Mouse (Mus musculus) stomach, embryonic 16.5 days (tissue): ENCODE results near the gene Hes5. TPM values are rescaled to one million over a fixed set of nuclear protein-coding genes. Genes with fewer than 3 reads are reported as not detected.

ENCODE experiments used
- ATAC-seq: fragments of 200-750 bp; cut with Nextera tagmentation; 2 replicates; pipeline ENCODE4 v1.8.0; 2017; ENCODE audit warnings: moderate number of reproducible peaks, moderate TSS enrichment; ENCODE audit not compliant: insufficient read depth, low FRiP score
- H3K27ac ChIP-seq: fragments of 300-500 bp; sonication (generic); 2 replicates; pipeline ENCODE4 v1.5.1; 2014; ENCODE audit warnings: low read length
- H3K27me3 ChIP-seq: fragments of 300-500 bp; sonication (generic); 2 replicates; pipeline ENCODE4 v1.6.1; 2014; ENCODE audit warnings: low read length, control low read depth, mixed read lengths; ENCODE audit not compliant: control insufficient read depth, insufficient read depth
- H3K36me3 ChIP-seq: fragments of 300-500 bp; sonication (generic); 2 replicates; pipeline ENCODE4 v1.6.1; 2014; ENCODE audit warnings: low read length; ENCODE audit not compliant: control insufficient read depth, insufficient read depth
- H3K4me1 ChIP-seq: fragments of 300-500 bp; sonication (generic); 2 replicates; pipeline ENCODE4 v1.6.1; 2014; ENCODE audit warnings: low read length, control low read depth, mixed read lengths; ENCODE audit not compliant: control insufficient read depth, insufficient read depth
- H3K4me2 ChIP-seq: fragments of 300-500 bp; sonication (generic); 2 replicates; pipeline ENCODE4 v1.6.1; 2014; ENCODE audit warnings: low read depth, low read length, mixed read lengths
- H3K4me3 ChIP-seq: fragments of 300-500 bp; sonication (generic); replicated peaks from 2 replicates; pipeline ENCODE4 v1.5.1; 2014; ENCODE audit warnings: mild to moderate bottlenecking, low read length
- H3K9ac ChIP-seq: fragments of 300-500 bp; sonication (generic); 2 replicates; pipeline ENCODE4 v1.6.1; 2014; ENCODE audit warnings: low read length
- H3K9me3 ChIP-seq: fragments of 300-500 bp; sonication (generic); replicated peaks from 2 replicates; pipeline ENCODE4 v1.6.1; 2016; ENCODE audit warnings: low read length, control low read depth; ENCODE audit not compliant: control insufficient read depth
- WGBS: fragments of 180-500 bp; shearing (Covaris S2); extraction: QIAGEN DNeasy Blood & Tissue Kit; methylation state at CpG from one replicate; pipeline ENCODE4 v1.1.7; 2014; 5-methylcytosine and 5-hydroxymethylcytosine counted together
- polyA plus RNA-seq: library from polyadenylated mRNA; unstranded; fragments of >200 nt; fragmentation: Nextera tagmentation; extraction: Ambion mirVana; gene quantifications from 2 replicates; pipeline ENCODE4 v1.2.1, GENCODE M21; 2015

Hes5 gene
- polyA plus RNA-seq, 1 experiment from 2014 or later: 1.0 TPM

DNA sequence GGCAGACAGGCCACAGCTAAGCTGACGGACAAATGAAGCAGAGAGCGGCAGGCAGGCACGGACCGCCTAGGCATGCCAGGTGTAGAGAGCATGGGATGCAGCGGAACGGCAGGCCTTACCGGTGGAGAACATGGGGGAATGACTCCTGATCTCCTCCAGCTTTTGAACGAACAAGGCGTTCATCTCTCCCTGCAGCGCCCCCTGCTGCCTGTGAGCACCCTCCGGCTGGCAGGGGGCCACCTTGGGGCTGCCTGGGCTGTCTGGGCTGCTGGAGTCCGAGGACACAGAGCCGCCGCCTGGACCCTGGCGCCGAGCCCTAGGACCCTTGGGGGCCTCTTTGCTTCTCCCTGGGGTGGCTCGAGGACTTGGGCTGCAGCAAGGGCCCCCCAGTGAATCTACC, 25.4 kb downstream of the Hes5 start:
- H3K4me3 ChIP-seq: no peak overlapping the region
- H3K27ac ChIP-seq: no peak overlapping the region
- WGBS: 19% methylated on average over 17 of the region's 17 CpGs
- 0 out of 2 replicates have a peak, but pooled peaks cover 6% of the 10 kb centered on the region for H3K4me1 ChIP-seq
- no peaks in the 10 kb centered on the region for H3K36me3 ChIP-seq
- no peaks in the 10 kb centered on the region for H3K27me3 ChIP-seq
- H3K4me2 ChIP-seq: 0 out of 2 replicates have a peak overlapping the region, but pooled peaks have one; percentile 11
- no peaks in the 10 kb centered on the region for H3K9me3 ChIP-seq
- no peak for ATAC-seq
- peak overlapping the region; percentile 47; the same call in 1 of the 2 replicates for H3K9ac ChIP-seq

DNA sequence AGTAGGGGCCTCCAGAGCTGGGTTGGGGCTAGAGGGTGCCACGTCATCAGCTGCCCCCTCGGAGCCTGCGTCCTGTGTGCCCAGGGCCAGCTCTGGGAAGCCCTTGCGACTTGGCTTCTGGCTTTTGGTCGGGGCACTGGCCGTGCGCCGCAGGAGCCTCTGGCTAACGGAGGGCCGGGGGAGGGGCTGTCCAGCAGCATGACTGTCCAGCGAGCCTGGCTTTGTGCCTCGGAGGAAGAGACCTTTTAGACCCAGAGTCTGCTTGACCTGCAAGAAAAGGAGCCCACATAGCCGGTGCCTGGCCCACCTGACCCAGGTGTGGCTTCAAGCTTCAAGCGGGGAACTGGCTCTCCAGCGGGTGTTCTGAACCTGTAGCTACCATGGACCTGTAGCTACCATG, 26.0 kb downstream of the Hes5 start:
- no peak overlapping the region for H3K9ac ChIP-seq
- no peak overlapping the region for H3K27ac ChIP-seq
- no peaks in the 10 kb centered on the region for H3K36me3 ChIP-seq
- H3K4me3 ChIP-seq: no peak overlapping the region
- no peaks in the 10 kb centered on the region for H3K9me3 ChIP-seq
- H3K27me3 ChIP-seq: no peaks in the 10 kb centered on the region
- no peak overlapping the region for H3K4me2 ChIP-seq
- no peak for ATAC-seq
- H3K4me1 ChIP-seq: 0 out of 2 replicates have a peak, but pooled peaks cover 6% of the 10 kb centered on the region
- WGBS: 78% methylated on average over 15 of the region's 15 CpGs

DNA sequence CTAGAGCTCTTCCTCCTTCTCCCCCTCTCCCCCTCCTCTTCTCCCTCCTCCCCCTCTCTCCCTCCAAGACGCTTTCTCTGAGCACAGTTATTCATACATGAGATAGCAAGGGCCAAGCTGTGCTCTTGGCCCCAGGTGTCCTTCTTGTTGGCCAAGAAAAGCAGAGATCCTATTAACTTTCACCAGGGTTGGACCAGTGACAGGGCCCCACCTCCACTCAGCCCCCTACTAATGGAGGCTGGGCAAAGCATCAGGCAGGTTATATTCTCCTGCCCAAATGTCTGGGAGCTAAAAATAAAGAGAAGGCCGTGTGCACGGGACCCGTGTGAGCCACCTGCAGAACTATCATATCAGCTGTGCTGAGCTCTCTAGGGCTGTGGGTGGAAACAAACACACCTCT, 34.2 kb downstream of the Hes5 start:
- H3K27ac ChIP-seq: no peak overlapping the region
- H3K36me3 ChIP-seq: no peaks in the 10 kb centered on the region
- H3K4me1 ChIP-seq: no peaks in the 10 kb centered on the region
- H3K4me2 ChIP-seq: no peak overlapping the region
- no peak for ATAC-seq
- no peaks in the 10 kb centered on the region for H3K27me3 ChIP-seq
- WGBS: 62% methylated on average over 4 of the region's 4 CpGs
- no peak overlapping the region for H3K9ac ChIP-seq
- H3K9me3 ChIP-seq: no peaks in the 10 kb centered on the region
- H3K4me3 ChIP-seq: no peak overlapping the region

DNA sequence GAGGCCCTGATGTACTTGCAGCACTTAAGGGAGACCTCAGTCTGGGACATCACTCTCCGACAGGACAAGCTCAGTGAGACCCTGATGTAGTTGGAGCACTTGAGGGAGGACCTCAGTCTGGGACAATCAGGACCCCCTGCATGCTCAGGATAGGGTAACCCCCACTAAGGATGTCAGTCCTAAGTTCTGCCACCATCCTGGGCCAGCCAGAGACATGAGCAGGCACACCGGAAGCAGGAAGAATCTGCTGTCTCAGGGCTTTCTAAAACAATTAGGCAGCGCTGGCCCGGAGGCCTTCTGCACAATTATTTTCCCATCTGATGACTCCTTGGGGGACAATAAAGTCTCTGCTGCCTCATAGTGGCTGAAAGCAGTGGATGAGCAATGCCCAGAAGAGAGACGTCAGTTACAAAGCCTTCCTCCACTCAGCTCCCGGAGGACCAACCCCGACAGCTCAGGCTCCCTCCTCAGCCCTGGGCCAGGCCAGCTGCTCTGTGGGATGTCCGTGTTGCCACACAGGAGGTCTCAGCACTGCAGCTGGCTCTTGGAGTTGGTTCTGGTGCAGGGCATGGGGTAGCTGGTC, 35.9 kb downstream of the Hes5 start:
- WGBS: 52% methylated on average over 8 of the region's 8 CpGs
- Histone ChIP-seq H3K27me3 (no peaks in the 10 kb centered on the region), H3K9me3 (no peaks in the 10 kb centered on the region), H3K27ac (no peak overlapping the region), H3K4me2 (no peak overlapping the region), H3K4me1 (no peaks in the 10 kb centered on the region), H3K4me3 (no peak overlapping the region), H3K9ac (no peak overlapping the region), H3K36me3 (no peaks in the 10 kb centered on the region)
- no peak for ATAC-seq

DNA sequence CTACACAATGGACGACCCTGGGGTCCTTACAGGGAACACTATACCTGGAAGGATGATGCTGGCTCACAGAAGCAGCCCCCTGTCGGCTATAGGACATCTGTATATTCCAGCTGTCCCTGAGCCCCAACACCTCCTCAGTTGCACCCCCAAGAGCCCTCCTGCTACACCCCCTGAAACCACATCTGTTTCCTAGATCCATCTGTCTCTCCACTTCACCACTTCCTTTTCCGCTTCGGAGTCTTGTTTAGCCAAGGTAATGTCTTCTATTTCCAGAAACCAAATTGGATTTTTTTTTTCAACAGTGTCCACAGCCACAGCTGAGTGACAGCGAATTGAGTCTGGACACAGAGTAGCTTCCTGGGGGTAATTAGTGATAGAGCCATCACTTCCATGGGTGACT, 38.7 kb downstream of the Hes5 start:
- Histone ChIP-seq H3K9ac (no peak overlapping the region), H3K9me3 (no peaks in the 10 kb centered on the region), H3K36me3 (no peaks in the 10 kb centered on the region), H3K27me3 (no peaks in the 10 kb centered on the region), H3K4me2 (no peak overlapping the region), H3K27ac (no peak overlapping the region), H3K4me3 (no peak overlapping the region), H3K4me1 (no peaks in the 10 kb centered on the region)
- 70% methylated on average over 5 of the region's 5 CpGs for WGBS
- no peak for ATAC-seq

DNA sequence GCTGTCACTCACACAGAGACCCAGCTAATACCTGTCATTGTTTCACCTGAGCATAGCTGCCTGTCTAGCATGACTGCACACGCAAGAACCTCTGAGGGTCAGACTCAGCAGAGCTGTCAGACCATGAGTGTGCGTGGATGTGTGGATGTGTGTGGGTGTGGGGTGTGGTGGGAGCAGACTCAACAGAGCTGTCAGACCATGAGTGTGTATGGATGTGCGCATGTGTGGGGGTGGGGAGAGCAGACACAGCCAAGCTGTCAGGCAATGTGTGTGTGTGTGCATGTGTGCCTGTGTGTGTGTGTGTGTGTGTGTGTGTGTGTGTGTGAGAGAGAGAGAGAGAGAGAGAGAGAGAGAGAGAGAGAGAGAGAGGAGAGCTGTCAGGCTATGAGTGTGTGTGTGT, 44.6 kb downstream of the Hes5 start:
- Histone ChIP-seq H3K9ac (no peak overlapping the region), H3K9me3 (no peaks in the 10 kb centered on the region), H3K27ac (no peak overlapping the region), H3K4me3 (no peak overlapping the region), H3K4me1 (no peaks in the 10 kb centered on the region), H3K36me3 (no peaks in the 10 kb centered on the region), H3K4me2 (no peak overlapping the region), H3K27me3 (no peaks in the 10 kb centered on the region)
- WGBS: 77% methylated on average over 3 of the region's 3 CpGs
- no peak for ATAC-seq

DNA sequence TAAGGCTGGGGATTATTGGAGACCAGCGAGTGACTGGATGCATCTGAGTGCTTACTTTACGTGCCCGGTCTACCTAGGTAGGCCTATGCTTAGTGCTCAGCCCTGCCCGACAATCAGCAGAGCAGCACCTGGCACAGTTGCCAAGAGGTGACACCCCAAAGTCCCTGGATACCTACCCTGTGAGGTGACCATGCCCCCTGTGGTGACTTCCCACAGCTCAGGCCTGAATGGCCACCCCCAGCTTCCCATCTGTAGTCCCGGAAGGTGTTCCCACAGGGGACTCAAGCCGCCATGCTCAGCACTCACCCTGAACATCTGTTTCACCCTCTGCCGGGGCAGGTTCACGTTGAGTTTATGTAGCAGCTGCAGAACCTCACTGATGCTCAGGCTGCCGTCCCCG, 45.6 kb downstream of the Hes5 start:
- H3K4me2 ChIP-seq: no peak overlapping the region
- no peak overlapping the region for H3K9ac ChIP-seq
- H3K4me1 ChIP-seq: no peaks in the 10 kb centered on the region
- H3K27me3 ChIP-seq: no peaks in the 10 kb centered on the region
- ATAC-seq: peak; percentile 12; the same call in 1 of the 2 replicates
- no peak overlapping the region for H3K4me3 ChIP-seq
- H3K36me3 ChIP-seq: no peaks in the 10 kb centered on the region
- no peaks in the 10 kb centered on the region for H3K9me3 ChIP-seq
- no peak overlapping the region for H3K27ac ChIP-seq
- 64% methylated on average over 10 of the region's 10 CpGs for WGBS

DNA sequence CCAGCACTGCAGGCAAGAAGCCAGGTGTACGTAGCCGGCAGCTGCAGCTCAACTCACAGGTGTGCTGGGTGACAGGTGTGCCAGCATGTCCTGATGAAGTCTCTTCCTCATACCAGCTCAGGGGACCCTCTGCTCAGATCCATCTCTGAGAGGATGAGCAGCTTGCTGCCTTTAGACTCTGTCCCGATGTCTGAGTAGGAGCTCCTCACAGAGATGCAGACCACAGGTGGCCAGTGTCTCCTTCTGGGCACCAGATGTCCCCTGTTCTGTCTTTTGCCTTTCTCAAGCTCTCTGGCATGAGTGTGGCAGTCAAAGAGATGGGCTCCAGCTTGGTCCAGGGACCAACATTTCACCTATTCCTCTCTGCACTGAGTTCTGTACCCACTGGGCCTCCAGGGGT, 46.9 kb downstream of the Hes5 start:
- Histone ChIP-seq H3K9me3 (no peaks in the 10 kb centered on the region), H3K9ac (no peak overlapping the region), H3K4me1 (no peaks in the 10 kb centered on the region), H3K27me3 (no peaks in the 10 kb centered on the region), H3K4me3 (no peak overlapping the region), H3K36me3 (no peaks in the 10 kb centered on the region), H3K4me2 (no peak overlapping the region), H3K27ac (no peak overlapping the region)
- WGBS: 90% methylated on average over 3 of the region's 3 CpGs
- ATAC-seq: no peak

DNA sequence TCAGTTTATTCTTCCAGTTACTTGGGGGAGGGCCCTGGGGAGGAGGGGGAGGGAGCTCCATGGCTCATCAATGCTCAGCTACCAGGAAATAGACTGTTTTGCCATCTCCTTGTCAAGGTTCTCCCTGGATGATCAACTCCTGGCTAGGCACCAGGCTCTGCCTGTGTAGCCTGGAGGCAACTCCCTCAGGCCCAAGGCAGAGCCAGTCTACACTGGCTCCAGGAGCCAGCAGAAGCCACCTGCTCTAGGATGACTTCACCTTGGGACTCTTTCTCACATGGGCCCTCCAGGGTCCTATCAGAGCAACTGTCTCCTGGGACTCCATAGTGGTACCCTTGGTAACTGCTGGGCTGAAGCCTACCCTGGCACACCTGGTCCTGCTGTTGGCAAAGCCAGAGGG, 47.4 kb downstream of the Hes5 start:
- Histone ChIP-seq H3K27me3 (no peaks in the 10 kb centered on the region), H3K4me3 (no peak overlapping the region), H3K9me3 (no peaks in the 10 kb centered on the region), H3K4me2 (no peak overlapping the region), H3K36me3 (no peaks in the 10 kb centered on the region), H3K9ac (no peak overlapping the region), H3K27ac (no peak overlapping the region), H3K4me1 (no peaks in the 10 kb centered on the region)
- ATAC-seq: no peak

DNA sequence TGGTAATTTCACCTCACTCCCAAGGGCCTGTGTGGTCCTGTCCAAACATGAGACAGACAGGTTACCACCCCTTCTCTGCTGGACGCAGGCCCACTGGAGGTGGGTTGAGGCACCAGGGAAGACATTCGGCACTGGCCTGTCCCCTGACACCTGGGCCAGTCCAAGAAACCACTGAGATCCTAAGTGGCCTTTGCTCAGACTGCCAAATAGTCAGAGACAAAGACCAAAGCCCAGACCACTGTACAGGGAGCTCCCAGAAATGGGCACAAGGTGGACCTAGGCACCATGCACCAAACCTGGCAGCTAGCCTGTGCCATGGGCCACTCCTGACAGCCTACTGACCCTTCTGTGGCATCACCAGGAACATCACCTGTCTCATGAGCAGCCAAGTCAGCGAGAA, 48.5 kb downstream of the Hes5 start:
- Histone ChIP-seq H3K36me3 (no peaks in the 10 kb centered on the region), H3K27ac (no peak overlapping the region), H3K9me3 (no peaks in the 10 kb centered on the region), H3K4me2 (no peak overlapping the region), H3K27me3 (no peaks in the 10 kb centered on the region), H3K4me3 (no peak overlapping the region), H3K4me1 (no peaks in the 10 kb centered on the region), H3K9ac (no peak overlapping the region)
- WGBS: 79% methylated on average over 3 of the region's 3 CpGs
- ATAC-seq: no peak
